Mouse (Mus musculus) heart, adult 2 months (tissue): ENCODE measurements at regions not wholly inside any gene's neighbourhood (a gene's known extent, or its start where the extent isn't known, plus 50 kb on each side); places are given as distances from the start of the nearest gene placed in this dataset.

Experiments
- CTCF ChIP-seq: fragments of 200-600 bp; IDR thresholded peaks from 2 replicates; pipeline ENCODE4 v1.8.1; 2022; ENCODE audit warnings: antibody characterized with exemption, mild to moderate bottlenecking, moderate library complexity
- EP300 ChIP-seq: fragments of 200-500 bp; IDR thresholded peaks from 2 replicates; pipeline ENCODE4 v1.6.1; 2011; ENCODE audit warnings: low read depth, low read length, control low read depth; ENCODE audit not compliant: insufficient read depth
- POLR2A ChIP-seq: fragments of 200-500 bp; IDR thresholded peaks from 2 replicates; pipeline ENCODE4 v1.6.1; 2011; ENCODE audit warnings: mild to moderate bottlenecking, low read depth, low read length, control low read depth; ENCODE audit not compliant: insufficient read depth

DNA sequence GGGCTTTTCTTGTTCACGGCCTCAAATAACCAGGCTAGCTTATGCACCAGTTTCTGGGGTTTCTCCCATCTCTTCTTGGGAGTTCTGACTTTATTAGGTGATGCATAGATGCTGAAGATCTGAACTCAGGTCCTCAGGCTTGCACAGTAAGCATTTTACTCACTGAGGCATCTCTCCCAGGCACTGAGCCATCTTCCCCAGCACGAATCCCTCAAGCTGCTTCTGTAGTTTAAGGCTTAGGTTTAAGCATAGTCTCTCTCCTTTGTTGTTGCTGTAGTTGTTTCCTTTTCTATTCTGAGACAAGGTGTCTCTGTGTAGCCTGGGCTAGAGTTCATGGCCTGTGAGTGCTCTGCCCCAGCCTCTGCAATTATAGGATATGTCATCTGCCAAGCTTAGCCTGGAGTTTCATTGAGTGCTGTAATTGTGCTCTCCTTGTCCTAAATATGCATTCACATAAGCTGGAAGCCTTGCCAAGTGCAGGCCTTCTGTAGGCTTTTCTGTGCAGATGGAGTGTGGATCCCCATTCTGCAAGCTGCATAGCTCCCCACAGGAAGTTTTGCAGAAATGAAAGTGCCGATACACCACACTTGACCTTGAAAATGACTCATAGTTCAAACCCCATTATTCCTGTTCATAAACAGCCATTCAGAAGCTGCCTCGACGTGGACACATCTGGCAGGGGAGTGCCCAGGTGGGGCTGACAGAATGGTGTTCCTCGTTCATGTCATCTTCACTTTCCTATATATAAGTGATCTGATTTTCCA lies 51.7 kb upstream of the Eepd1 start:
- TF ChIP-seq CTCF = no peak
- TF ChIP-seq EP300 = no peak
- TF ChIP-seq POLR2A = no peak
